Mouse (Mus musculus): ENCODE data around the gene Cnih3.

Gene Cnih3

DNA sequence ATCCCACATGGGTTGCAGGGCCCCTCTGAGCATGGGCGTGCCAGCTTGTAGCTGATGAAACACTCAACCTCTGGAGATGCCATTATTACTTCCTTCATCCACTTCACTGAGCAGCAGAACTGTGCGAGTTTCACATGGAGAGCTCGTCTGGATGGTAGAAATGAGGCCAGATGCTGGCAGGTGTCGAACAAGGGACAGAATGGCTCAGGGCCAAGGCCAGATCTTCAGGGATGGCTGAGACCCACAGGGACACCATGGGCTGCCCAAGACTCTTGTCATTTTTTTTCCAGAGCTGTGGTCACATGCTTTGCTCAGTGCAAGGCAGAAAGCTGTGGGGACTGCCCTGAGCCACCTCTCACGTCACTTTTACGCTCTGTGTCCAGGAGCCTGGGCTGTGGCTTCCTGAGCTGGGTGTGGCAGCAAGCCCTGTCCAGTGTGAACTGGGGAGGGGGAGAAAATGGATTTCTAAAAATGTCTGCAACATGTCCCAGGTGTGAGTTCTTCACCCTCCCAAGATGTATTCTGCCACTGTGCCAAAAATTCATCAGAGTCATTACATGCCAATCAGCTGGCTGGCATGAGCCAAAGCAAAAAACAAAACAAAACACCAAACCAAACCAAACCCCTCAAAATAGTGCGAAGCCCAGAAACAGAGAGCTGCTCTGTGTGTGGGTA lies 107.1 kb downstream of the Cnih3 start:
- DNase-seq: no peak

DNA sequence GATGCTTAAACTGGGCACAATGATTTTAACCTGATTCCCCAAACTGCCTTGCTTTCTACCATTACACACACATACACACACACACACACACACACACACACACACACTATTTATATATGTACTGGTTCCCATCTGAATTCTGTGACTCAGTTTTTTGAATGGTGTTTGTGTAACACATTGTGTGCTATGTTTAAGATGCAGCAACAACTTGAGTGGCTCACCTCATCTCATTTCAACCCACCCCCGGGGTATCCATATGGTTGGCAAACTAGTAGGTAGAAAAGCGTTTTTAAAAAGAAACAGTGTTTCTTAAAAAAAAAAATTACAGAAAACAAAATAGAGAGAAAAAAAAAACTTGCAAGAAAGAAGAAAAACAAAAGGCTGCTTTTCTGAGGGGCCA lies 107.9 kb downstream of the Cnih3 start:
- no peak for DNase-seq

DNA sequence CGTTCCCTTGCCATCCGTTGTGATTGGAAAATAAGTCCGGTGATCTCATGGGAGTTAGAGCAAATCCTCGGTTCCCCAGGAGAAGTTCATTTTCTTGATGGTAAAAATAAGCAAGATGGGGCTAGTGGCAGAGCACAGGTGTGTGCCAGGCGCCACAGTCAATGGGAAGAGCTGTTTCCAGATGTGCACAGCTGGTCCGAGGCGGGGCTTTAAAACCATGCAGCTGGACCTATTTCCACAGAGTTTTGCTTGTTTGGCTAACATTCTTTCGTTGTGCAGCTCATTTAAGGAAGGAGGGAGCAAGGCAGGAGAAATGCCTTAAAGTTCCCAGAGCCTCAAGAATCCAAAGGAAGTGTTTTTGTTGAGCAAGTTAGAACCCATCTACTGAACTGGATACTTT lies 109.1 kb downstream of the Cnih3 start:
- no peak for DNase-seq

DNA sequence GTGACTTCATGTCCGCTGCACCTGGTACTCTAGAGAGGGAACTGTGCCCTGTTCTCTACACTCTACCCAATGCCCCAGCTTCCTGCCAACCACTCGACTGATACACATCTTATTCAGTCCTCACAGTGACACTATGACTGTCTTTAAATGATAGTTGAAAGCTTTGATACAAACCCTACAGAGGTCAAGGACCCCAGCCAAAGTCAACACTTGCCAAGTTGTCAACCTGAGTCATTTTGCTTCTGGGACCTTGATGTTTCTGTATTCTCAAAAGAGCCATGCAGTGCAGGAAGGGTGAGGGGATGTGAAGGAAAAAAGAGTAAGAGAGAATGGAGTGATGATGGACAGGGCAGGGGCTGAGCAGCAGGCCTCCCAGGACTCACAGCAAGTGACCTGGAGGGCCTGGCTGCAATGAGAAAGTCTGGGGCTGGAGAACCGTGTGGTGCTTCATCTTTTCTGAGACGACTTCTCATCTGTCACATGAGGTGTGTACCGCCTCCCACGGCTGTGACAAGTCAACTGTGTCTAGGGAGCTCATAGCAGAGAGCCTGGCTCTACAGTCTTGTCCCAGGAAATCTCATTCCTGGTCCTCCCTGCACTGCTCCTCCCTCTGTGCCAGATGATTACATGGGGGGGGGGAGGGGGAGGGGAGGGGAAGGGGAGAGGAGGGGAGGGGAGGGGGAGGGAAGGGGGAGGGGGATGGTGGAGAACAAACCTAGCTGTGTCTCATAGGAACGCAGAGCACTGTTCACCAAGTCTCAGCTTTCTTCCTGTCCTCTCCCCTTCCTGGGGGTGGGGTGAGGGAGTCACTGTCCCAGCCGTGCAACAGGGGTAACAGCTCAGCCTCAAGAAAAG lies 109.8 kb downstream of the Cnih3 start:
- DNase-seq: no peak

- no peak for DNase-seq
These were observed 110.4 kb downstream of the Cnih3 start for GRCm38 (mm10) chr1:181462906-181463179.

DNA sequence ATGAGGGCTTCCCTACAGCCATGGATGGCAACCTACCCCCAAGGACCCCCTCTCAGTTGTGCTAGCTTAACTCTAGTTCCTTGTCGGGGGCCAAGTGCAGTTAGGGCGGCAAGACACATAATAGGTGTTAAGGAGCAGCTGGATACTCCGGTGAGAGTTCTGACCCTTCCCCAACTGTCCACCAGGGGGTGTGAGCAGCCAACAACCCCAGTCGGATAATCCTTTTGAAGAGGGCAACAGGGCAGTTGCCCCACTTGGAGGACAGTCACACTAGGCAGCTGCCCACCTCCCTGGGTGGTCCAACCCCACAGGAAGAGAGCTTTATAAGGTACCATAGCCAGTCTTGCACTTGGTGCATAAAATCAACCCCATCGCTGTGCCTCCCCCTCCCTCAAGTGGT lies 112.6 kb downstream of the Cnih3 start:
- peak; percentile 9 to 12 for DNase-seq

GRCm38 (mm10) chr1:181466040-181466439 lies 113.6 kb downstream of the Cnih3 start:
- no peak for DNase-seq

GRCm38 (mm10) chr1:181466601-181467320 lies 114.3 kb downstream of the Cnih3 start:
- no peak for DNase-seq

DNA sequence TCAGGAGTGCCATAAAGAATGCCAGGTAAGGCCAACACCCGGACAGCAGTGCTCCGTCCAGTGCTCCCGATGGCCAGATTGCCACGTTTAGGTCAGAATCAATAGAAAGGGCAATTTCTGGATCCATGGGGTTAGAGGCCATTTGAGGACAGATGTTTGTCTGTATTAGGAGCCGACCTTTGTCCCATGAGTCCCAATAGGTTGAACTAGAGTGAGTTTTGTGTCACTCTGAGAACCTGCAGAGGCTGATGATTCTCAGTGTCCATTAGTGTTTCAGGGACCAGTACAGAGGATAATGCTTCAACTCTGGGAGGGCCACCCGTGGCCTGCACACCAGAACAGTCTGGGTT lies 114.9 kb downstream of the Cnih3 start:
- no peak for DNase-seq

DNA sequence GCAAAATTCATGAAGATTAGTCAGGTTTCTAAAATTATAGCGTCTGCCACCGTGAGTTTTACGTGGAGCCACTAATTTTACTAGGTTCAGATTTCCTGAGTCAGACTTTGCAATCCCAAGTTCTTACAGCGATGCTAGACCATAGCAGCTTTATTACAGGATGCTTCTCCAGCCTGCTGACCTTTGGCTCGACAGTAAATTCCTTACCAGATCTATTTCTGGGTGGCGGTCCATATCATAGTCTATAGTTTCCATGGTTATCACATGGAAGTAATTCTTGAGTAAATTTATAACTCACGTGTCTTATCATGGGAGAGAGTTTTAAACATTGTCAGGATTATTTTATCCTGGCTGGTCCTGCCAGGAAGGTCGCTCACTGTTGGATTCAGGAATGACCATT lies 117.0 kb downstream of the Cnih3 start:
- no peak for DNase-seq

DNA sequence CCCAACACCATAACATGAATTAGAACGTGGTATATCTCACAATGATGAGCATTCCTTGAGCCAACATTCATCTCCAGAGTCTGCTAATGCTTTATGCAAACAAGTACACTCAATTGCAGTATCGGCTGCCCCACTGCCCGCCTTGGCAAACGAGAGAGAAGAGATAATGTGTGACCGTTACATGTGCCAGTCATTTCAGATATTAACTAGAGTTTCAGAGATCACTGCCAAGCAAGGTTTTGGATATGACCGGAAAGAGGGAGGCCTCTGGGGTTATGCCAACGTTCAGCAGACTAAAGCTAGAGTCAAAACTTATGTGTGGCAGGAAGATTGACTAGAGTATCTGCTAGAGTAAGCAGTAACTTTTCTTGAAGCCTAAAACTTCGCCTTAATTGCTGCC lies 123.7 kb downstream of the Cnih3 start:
- DNase-seq: no peak

DNA sequence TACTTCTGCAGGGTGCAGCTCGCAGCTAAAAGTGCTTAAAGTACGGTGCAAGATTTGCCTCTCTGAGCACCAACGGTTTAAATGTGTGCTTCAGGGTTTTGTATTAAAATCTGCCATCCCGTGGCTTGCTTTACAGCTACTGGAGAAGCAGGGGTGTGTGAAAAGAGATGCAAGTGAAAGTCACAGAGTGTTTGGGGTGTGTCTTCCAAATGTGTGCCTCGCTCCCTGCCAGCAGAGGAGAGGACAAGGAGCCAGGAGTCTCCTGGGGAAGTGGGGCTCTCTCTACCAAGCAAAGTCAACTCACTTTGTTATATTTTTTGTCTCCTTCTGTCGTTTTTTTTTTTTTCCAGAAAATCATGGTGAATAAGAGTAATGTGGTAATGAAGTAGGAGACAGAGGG lies 124.1 kb downstream of the Cnih3 start:
- DNase-seq: no peak

DNA sequence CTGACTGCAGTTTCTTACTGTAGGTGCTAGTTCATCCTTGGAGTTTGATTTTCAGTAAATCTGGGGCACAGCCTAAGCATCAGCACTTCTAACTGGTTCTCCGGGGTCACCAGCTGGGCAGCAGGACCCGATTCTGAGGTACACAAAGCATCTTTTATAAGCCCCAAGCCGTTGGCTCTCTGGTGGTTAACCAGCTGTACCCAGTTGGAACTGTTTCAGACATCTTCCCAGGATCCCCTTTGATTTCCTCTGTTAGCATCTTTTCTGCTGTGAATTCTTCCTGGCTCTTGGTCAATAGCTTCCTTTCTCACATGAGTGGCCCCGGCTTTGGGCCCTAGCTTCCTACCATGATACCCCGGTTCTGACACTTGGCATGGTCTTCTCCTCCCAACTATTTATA lies 132.3 kb downstream of the Cnih3 start:
- no peak for DNase-seq

GRCm38 (mm10) chr1:181503471-181503870 lies 151.0 kb downstream of the Cnih3 start:
- no peak for DNase-seq

DNA sequence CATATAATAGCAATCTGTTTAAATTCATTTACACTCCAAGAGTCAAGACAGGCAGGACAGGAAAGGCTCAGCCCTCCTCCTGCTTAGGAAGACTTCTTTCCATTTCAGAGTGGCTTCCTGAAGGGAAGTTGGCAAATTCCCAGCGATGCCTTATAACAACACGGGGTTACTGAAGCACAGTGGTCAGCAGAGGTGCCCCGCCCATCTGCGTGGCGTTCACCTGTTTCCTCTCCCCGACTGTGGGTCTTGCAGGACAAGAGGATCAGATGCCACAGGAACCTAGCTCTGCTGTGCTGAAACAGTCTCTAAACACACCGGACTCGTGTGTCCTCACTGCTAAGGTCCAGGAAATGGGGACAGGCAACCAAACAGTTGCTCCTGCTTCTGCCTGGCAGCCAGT lies 152.9 kb downstream of the Cnih3 start:
- peak in 1 of 2 experiments; percentile 16 for DNase-seq
